Mouse (Mus musculus) liver, embryonic 12.5 days (tissue): ENCODE data around the gene E330021D16Rik. TPM values are rescaled to one million over a fixed set of nuclear protein-coding genes. Genes with fewer than 3 reads are reported as not detected.

Source experiments
- ATAC-seq: fragments of 200-750 bp; cut with Nextera tagmentation; 2 replicates; pipeline ENCODE4 v1.8.0; 2017; ENCODE audit warnings: moderate number of reproducible peaks, mild to moderate bottlenecking, moderate library complexity
- H3K27ac ChIP-seq: fragments of 300-500 bp; sonication (generic); 2 replicates; pipeline ENCODE4 v1.5.1; 2016; ENCODE audit warnings: mild to moderate bottlenecking
- H3K27me3 ChIP-seq: fragments of 300-500 bp; sonication (generic); replicated peaks from 2 replicates; pipeline ENCODE4 v1.6.1; 2016; ENCODE audit warnings: mild to moderate bottlenecking, moderate library complexity
- H3K36me3 ChIP-seq: fragments of 300-500 bp; sonication (generic); 2 replicates; pipeline ENCODE4 v1.6.1; 2016; ENCODE audit warnings: mild to moderate bottlenecking, moderate library complexity
- H3K4me1 ChIP-seq: fragments of 300-500 bp; sonication (generic); 2 replicates; pipeline ENCODE4 v1.6.1; 2016
- H3K4me2 ChIP-seq: fragments of 300-500 bp; sonication (generic); 2 replicates; pipeline ENCODE4 v1.6.1; 2016; ENCODE audit warnings: mild to moderate bottlenecking, moderate library complexity
- H3K4me3 ChIP-seq: fragments of 300-500 bp; sonication (generic); 2 replicates; pipeline ENCODE4 v1.5.1; 2016; ENCODE audit warnings: mild to moderate bottlenecking, moderate library complexity
- H3K9ac ChIP-seq: fragments of 300-500 bp; sonication (generic); 2 replicates; pipeline ENCODE4 v1.6.1; 2016; ENCODE audit warnings: mild to moderate bottlenecking, moderate library complexity
- H3K9me3 ChIP-seq: fragments of 300-500 bp; sonication (generic); replicated peaks from 2 replicates; pipeline ENCODE4 v1.6.1; 2016; ENCODE audit warnings: mild to moderate bottlenecking, moderate library complexity
- WGBS: fragments of 180-500 bp; shearing (Covaris S2); methylation state at CpG from one replicate; pipeline ENCODE4 v1.1.7; 2016; ENCODE audit not compliant: insufficient replicate concordance; 5-methylcytosine and 5-hydroxymethylcytosine counted together
- polyA plus RNA-seq: library from polyadenylated mRNA; unstranded; fragments of >200 nt; fragmentation: Nextera tagmentation; extraction: Ambion mirVana; gene quantifications from 2 replicates; pipeline ENCODE4 v1.2.1, GENCODE M21; 2016

Gene E330021D16Rik
- polyA plus RNA-seq, 1 experiment from 2014 or later = not detected

DNA sequence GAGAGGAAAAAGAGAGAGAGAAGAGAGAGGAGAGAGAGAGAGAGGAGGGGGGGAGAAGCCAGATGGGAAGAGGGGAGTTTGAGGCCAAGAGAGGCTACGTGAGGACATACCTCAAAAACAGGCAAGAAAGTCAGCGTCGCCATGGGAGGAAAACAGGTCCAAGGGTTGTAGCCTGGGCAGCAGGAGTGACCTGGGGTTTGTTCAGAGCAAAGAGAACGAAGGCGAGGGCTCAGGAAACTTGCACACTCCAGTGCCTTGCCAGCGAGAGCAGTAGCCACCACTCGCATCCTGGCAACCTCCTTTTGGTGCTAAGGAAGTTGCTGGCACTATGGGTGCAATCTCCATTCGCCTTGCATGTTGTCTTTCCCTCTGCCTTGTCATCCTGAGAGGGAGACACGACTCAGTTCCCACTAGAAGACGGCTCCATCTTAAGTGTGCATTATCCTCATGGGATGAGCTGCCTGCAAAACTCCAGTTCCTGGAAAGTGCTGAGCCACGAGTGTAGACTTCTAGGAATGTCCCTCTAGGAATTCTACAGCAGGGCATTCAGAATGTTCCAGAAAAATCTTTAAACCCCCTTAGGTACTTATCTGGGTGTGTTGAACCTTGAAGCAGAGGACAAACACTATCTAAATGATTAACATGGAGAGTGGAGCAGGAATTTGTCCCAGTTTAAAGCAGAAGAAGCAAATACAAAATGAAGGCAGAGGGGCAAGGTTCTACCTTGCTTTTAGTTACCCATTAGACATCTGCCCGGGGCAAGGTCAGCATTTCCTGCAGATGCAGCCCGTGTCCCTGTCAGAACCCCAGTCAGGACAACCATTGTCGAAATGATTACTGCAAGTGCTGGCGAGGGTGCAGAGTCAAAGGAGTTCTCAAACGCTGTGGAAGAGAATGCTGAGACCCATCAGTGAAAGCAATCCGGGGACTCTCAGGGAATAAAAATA lies 3.8 kb upstream of the E330021D16Rik start:
- Histone ChIP-seq H3K4me3 (no peak overlapping the region), H3K4me1 (peaks cover 14% of the 10 kb centered on the region), H3K9ac (no peak overlapping the region), H3K36me3 (no peaks in the 10 kb centered on the region), H3K27ac (no peak overlapping the region), H3K27me3 (no peaks in the 10 kb centered on the region), H3K4me2 (no peak overlapping the region), H3K9me3 (no peaks in the 10 kb centered on the region)
- ATAC-seq = no peak
- WGBS = 59% methylated on average over 17 of the region's 17 CpGs

DNA sequence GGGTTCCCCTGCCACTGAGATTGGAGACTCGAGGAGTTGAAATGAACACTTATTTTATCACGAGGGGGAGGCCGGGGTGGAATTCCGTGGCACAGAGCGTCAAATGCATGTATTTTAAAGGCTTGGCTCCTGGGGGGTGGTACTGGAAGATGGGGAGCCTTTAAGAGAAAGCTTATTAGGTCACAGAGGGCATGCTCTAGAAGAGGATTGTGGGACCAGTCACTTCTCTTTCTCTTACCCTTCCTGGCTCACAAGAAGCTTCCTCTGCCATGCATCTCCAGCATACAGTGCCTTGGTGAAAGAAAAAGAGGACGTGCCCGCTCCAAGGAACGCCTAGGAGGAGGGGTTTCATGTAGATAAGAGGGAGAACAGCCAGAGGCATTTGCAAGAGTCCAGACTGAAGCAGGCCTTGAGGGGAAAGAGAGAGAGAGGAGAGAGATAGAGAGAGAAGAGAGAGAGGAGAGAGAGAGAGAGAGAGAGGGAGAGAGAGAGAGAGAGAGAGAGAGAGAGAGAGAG lies 3.0 kb upstream of the E330021D16Rik start:
- H3K27me3 ChIP-seq = no peaks in the 10 kb centered on the region
- H3K36me3 ChIP-seq = no peaks in the 10 kb centered on the region
- H3K9ac ChIP-seq = no peak overlapping the region
- no peak for ATAC-seq
- H3K9me3 ChIP-seq = no peaks in the 10 kb centered on the region
- 37% methylated on average over 8 of the region's 8 CpGs for WGBS
- H3K27ac ChIP-seq = no peak overlapping the region
- H3K4me3 ChIP-seq = no peak overlapping the region
- no peak overlapping the region for H3K4me2 ChIP-seq
- peaks cover 14% of the 10 kb centered on the region for H3K4me1 ChIP-seq

DNA sequence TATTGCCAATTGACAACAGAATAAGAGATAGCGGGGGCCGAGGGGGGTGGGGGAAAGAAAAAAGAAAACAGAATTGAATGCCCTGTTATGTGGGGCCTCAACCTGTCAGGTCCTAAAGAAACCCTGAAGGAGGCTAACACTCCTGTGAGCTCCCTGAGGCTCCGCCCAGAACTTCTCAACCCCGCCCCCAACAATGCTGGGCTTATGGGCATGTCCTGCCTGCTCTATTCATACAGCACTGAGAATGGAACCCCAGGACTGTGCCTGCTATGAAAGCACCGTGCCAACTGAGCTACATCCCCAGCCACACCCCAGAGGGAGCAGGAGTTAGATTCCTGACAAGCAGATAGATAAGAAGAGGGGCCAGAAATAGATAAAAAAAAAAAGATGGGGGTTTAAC lies 2.5 kb upstream of the E330021D16Rik start:
- Histone ChIP-seq H3K4me3 (no peak overlapping the region), H3K9ac (no peak overlapping the region), H3K27me3 (no peaks in the 10 kb centered on the region), H3K36me3 (no peaks in the 10 kb centered on the region), H3K27ac (no peak overlapping the region), H3K9me3 (no peaks in the 10 kb centered on the region), H3K4me2 (no peak overlapping the region), H3K4me1 (peaks cover 14% of the 10 kb centered on the region)
- 58% methylated on average over 5 of the region's 5 CpGs for WGBS
- 0 out of 2 replicates have a peak, but pooled peaks have one; percentile 21 for ATAC-seq

DNA sequence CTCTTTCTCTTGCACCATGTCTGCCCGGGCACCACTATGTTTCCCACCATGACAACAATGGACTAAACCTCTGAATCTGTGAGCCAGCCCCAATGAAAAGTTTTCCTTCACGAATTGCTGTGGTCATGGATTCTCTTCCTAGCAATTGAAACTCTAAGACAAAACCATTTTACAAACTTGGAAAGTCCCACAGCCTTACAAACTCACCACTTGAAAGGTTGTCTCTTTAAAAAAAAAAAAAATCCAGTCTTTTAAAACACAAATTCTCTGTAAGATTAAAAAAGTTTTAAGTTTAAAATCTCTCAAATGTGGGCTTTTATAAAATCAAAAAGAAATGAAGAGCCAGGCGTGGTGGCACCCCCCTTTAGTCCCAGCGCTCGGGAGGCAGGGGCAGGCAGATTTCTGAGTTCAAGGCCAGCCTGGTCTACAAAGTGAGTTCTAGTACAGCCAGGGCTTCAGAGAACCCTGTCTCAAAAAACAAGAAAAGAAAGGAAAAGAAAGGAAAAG lies 1.5 kb downstream of the E330021D16Rik start:
- no peak overlapping the region for H3K4me3 ChIP-seq
- H3K27me3 ChIP-seq = no peaks in the 10 kb centered on the region
- no peak overlapping the region for H3K27ac ChIP-seq
- H3K4me1 ChIP-seq = peaks cover 7% of the 10 kb centered on the region
- H3K9me3 ChIP-seq = no peaks in the 10 kb centered on the region
- H3K4me2 ChIP-seq = no peak overlapping the region
- no peak overlapping the region for H3K9ac ChIP-seq
- H3K36me3 ChIP-seq = no peaks in the 10 kb centered on the region
- no peak for ATAC-seq
- 65% methylated on average over 5 of the region's 5 CpGs for WGBS

DNA sequence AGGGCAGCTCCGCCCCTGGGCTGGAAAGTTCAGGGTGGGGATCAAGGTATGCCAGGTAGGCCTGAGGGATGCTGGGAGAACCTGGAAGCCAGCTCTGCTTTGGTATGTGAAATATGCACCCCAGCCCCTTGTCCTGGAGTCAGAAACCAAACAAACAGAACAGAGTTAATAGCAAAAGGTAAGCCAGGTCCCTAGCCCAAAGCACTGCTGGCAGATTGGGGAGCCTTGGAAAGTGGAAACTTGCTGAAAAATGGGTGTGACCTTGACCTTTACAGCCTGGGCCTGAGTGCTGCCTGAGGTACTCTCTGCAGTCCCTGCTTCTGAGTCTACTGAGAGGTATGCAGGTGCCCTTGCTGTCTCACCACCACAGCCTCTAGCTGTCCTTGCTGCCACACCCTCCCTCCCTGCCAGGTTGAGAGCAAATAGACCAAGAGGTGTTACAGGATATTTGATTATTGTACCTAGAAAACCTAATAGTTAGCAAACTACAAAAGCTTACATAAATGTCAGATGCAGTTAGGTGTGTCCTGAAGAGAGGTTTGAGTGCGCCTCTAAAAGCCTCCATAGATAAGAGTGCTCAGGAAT lies 7.7 kb downstream of the E330021D16Rik start:
- Histone ChIP-seq H3K9me3 (no peaks in the 10 kb centered on the region), H3K27me3 (no peaks in the 10 kb centered on the region), H3K4me2 (no peak overlapping the region), H3K27ac (no peak overlapping the region), H3K4me3 (no peak overlapping the region), H3K9ac (no peak overlapping the region), H3K36me3 (no peaks in the 10 kb centered on the region), H3K4me1 (no peaks in the 10 kb centered on the region)
- no peak for ATAC-seq
- whole genome bisulfite sequencing = 71% methylated on average over 2 of the region's 2 CpGs

DNA sequence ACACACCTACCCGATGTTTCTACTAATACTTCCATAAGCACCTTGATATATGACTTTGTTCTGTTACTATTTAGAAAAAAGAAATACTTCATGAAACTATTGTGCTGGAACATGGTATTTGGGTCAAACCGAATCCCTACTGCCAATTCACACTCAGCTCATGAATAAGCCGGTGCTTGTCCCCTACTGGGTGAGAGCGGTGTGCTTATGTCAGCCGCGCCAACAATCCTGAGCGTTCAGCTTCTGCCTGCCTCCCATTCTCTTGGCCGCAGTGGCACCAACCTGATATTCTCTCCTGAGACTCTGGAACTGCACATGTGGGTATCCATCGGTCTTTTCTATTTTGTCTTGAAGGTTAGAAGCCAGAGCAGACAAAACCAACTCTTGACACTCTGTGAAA lies 18.5 kb downstream of the E330021D16Rik start:
- WGBS = 83% methylated on average over 9 of the region's 9 CpGs
- no peaks in the 10 kb centered on the region for H3K4me1 ChIP-seq
- H3K4me2 ChIP-seq = no peak overlapping the region
- H3K27me3 ChIP-seq = no peaks in the 10 kb centered on the region
- no peak overlapping the region for H3K9ac ChIP-seq
- H3K9me3 ChIP-seq = no peaks in the 10 kb centered on the region
- no peaks in the 10 kb centered on the region for H3K36me3 ChIP-seq
- ATAC-seq = no peak
- H3K27ac ChIP-seq = no peak overlapping the region
- no peak overlapping the region for H3K4me3 ChIP-seq

DNA sequence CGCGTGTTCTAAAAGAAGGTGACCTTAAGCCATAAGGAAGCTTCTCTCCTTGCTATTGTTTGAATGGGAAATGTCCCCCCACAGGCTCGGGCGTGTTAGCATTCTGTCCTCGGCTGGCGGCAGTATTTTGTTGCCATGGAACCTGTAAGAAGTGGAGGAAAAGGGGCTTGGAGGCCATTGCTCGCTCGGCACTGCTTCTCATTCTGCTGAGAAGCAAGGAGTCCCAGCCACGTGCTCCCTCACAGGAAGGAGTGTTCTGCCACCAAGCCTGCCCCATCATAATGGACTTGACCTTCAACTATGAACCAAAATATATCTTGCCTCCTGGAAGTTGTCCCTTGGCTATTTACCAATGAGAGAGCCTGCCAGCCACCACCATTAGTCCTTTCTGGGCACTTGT lies 25.1 kb downstream of the E330021D16Rik start:
- ATAC-seq = no peak
- Histone ChIP-seq H3K9me3 (no peaks in the 10 kb centered on the region), H3K4me1 (no peaks in the 10 kb centered on the region), H3K4me2 (no peak overlapping the region), H3K36me3 (no peaks in the 10 kb centered on the region), H3K9ac (no peak overlapping the region), H3K27ac (no peak overlapping the region), H3K4me3 (no peak overlapping the region), H3K27me3 (no peaks in the 10 kb centered on the region)
- 62% methylated on average over 9 of the region's 9 CpGs for WGBS

DNA sequence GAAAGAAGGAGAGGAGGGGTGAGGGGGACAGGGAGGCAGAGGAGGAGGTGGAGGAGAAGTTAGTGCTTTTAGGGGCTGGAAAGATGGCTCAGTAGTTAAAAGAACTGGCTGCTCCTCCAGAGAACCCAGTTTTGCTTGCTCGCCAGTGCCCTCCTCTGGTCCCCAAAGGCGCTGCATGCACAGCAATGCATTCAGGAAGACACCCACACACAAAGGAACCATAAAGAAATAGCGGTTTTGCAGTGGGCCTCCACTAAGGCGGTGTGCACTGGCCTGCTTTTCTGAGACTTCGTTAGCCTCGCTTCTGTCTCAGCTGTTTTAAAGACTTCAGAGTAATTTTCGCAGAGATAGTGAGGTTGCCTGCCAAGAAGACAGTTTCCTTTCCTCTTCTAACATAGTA lies 30.1 kb downstream of the E330021D16Rik start:
- H3K27me3 ChIP-seq = no peaks in the 10 kb centered on the region
- no peak for ATAC-seq
- H3K27ac ChIP-seq = no peak overlapping the region
- no peak overlapping the region for H3K9ac ChIP-seq
- H3K4me2 ChIP-seq = no peak overlapping the region
- no peaks in the 10 kb centered on the region for H3K9me3 ChIP-seq
- H3K4me3 ChIP-seq = no peak overlapping the region
- no peaks in the 10 kb centered on the region for H3K36me3 ChIP-seq
- WGBS = 48% methylated on average over 7 of the region's 7 CpGs
- H3K4me1 ChIP-seq = no peaks in the 10 kb centered on the region

DNA sequence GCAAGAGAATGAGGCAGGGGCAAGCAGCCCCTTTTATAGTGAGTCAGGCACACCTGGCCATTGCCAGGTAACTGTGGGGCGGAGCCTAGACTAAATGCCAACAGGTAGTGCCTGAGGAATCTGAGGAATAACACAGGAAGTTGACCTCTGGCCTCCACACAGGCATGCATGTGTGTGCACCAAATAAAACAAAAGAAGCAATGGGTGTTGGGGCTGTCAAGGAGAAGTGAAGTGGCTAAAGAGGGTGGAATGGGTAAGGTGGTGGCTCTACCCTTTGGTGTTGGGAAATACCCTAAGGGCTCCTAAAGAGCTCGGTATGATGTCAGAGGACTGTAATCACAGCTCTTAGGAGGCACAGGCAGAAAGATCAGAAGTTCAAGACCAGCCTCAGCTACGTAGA lies 32.2 kb downstream of the E330021D16Rik start:
- no peak for ATAC-seq
- Histone ChIP-seq H3K4me2 (no peak overlapping the region), H3K4me3 (no peak overlapping the region), H3K36me3 (no peaks in the 10 kb centered on the region), H3K27me3 (no peaks in the 10 kb centered on the region), H3K4me1 (no peaks in the 10 kb centered on the region), H3K9me3 (no peaks in the 10 kb centered on the region), H3K9ac (no peak overlapping the region), H3K27ac (no peak overlapping the region)
- WGBS = 69% methylated on average over 3 of the region's 3 CpGs

DNA sequence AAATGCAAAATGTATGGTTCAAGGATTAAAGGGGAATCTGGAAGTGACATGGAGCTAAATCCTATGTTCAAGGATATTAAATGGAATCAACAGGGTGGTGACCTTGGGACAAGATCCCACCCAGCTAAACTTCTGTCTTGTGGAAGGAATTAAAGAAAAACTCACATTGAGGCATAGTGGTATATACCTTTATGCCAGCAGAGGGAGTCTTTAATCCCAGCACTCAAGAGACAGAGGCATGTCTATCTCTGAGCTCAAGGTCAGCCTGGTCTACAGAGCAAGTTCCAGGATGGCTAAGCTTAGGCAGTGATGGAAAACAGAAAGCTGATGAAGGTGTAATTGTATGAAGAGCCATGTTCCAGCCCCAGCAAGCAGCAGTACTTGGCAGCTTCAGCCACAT lies 39.3 kb downstream of the E330021D16Rik start:
- Histone ChIP-seq H3K4me3 (no peak overlapping the region), H3K4me1 (no peaks in the 10 kb centered on the region), H3K4me2 (no peak overlapping the region), H3K9me3 (no peaks in the 10 kb centered on the region), H3K27ac (no peak overlapping the region), H3K36me3 (no peaks in the 10 kb centered on the region), H3K27me3 (no peaks in the 10 kb centered on the region), H3K9ac (no peak overlapping the region)
- ATAC-seq = no peak

DNA sequence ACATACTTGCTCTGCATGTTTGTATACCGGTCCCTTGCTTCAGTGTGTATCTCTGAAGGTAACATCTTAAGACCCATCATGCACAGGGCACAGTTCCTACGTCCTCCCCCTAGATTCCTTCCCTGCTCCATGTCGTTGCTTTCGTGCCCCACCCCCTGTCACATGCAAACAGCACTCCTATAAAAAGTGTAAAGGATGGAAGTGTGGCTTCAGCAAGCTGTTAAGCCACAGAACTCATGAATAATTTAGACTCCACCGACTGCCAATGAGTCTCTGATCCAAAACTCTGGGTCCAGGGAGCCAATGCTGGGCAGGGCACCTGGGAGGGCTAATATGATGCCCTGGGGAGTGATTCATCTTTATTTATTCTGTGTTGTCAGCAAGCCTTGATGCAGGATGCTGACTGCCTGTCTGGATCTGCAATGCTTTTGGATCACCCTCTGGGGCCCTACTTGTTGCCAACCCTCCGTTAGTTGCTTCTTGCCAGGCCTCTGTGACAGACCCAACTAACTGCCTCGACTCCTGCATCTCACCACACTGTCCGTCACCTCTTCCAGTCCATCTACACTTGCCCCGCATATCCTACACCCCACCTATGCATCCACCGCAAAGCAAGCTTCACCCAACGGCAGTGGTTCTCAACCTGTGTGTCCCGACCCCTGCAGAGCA lies 50.8 kb downstream of the E330021D16Rik start:
- H3K4me3 ChIP-seq = no peak overlapping the region
- H3K9ac ChIP-seq = no peak overlapping the region
- H3K4me2 ChIP-seq = no peak overlapping the region
- H3K4me1 ChIP-seq = no peaks in the 10 kb centered on the region
- ATAC-seq = no peak
- WGBS = 61% methylated on average over 12 of the region's 12 CpGs
- H3K27ac ChIP-seq = no peak overlapping the region
- no peaks in the 10 kb centered on the region for H3K27me3 ChIP-seq
- no peaks in the 10 kb centered on the region for H3K36me3 ChIP-seq
- no peaks in the 10 kb centered on the region for H3K9me3 ChIP-seq

DNA sequence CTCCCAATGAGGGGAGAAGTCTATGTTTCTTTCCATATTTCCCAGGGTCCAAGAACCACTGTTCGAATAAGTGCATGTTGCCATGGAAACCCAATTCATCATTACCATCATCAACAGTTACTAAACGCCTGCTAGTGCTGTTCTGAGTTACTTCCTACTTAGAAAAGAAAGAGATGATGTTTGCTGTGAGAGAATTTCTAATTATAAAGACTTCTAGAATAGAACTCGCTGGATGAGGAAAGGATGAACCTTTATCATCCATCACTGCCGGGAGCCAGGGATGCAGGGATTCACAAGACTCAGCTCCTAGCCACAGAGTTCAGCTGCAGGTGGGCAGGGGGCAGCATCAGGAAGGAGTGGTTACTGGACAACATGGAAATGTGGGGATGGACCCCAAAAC lies 51.4 kb downstream of the E330021D16Rik start:
- no peak overlapping the region for H3K9ac ChIP-seq
- H3K36me3 ChIP-seq = no peaks in the 10 kb centered on the region
- H3K9me3 ChIP-seq = no peaks in the 10 kb centered on the region
- ATAC-seq = no peak
- H3K4me2 ChIP-seq = no peak overlapping the region
- H3K27ac ChIP-seq = no peak overlapping the region
- H3K4me1 ChIP-seq = no peaks in the 10 kb centered on the region
- H3K27me3 ChIP-seq = no peaks in the 10 kb centered on the region
- H3K4me3 ChIP-seq = no peak overlapping the region
- WGBS = 59% methylated on average over 4 of the region's 4 CpGs
